Mouse (Mus musculus) spleen, adult 18-20 months (tissue): ENCODE measurements around the gene Slc10a4.
"Not testable (repeated sequence)": the region's sequence is repeated elsewhere in the genome, so short reads cannot be mapped to it uniquely, and the experiment has no call there.

Source experiments
- DNase-seq, 2 experiments: peaks; one replicate each; pipeline ENCODE4 v3.0.0; 2022; ENCODE audit warnings: mixed read lengths in 2 of 2

Gene Slc10a4

GRCm38 (mm10) chr5:73006784-73007581 lies at the start of gene Slc10a4:
Gene Slc10a4, plus strand, starts transcription at chr5:73006883.
- DNase-seq: no peak

DNA sequence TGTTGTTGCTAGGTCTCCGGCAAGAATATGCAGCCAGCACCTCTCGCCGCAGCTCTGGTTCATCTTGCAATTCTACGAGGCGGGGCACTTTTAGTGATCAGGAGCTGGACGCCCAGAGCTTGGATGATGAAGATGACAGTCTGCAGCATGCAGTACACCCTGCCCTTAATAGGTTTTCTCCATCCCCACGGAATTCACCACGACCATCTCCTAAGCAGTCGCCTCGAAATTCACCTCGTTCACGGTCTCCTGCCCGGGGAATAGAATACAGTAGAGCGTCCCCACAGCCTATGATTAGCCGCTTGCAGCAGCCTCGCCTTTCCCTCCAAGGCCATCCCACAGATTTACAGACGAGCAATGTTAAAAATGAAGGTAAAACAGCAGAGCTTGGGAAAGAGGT lies 49.4 kb upstream of the Slc10a4 start:
- DNase-seq: no peak

- DNase-seq: no peak
These were observed 46.6 kb upstream of the Slc10a4 start for GRCm38 (mm10) chr5:72960096-72960495.

- no peak for DNase-seq
These were observed 41.0 kb upstream of the Slc10a4 start for GRCm38 (mm10) chr5:72965706-72966105.

DNA sequence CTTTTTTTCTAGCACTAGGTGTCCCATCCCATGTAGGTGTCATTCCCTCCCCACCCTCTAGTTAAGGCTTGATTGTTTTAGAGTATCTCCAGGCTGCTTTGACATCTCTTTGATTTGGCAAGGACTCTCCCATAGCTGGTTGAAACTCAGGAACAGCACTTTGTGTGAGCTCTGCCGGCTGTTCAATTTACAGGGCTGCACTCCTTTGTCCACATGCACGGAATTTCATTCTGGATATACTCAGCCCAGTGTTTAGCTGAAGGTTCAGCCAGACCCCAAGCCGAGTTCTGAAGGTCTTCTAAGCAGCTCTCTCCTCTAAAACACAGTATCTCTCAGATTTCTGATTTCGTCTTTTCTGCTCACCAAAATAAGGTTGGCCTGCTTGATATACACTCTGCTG lies 34.2 kb upstream of the Slc10a4 start:
- no peak for DNase-seq

DNA sequence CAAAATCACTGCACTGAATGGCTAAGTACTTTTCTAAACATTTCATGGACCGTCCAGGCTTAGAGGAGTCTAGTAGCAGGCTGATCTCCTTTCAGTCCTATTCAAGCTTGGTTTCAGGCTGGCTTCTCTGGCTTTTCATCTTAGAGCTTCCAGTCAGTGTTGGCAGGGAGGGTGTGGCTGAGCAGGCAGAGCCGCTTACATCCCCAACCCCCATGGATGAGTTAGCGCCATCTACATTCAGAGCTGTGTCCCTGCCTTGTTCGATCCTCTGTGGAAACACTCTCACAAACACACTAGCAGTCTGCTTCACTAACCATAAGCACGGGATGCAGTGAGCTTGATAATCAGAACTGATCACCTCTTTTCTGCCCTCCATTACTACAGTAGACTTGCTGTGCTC lies 33.7 kb upstream of the Slc10a4 start:
- DNase-seq: no peak

GRCm38 (mm10) chr5:72974602-72975001 lies 32.1 kb upstream of the Slc10a4 start, which contains the start of gene Gm10135:
Gene Gm10135, minus strand, starts transcription at chr5:72974702.
- DNase-seq: no peak

GRCm38 (mm10) chr5:72975996-72976395 lies 30.7 kb upstream of the Slc10a4 start:
- DNase-seq: no peak

DNA sequence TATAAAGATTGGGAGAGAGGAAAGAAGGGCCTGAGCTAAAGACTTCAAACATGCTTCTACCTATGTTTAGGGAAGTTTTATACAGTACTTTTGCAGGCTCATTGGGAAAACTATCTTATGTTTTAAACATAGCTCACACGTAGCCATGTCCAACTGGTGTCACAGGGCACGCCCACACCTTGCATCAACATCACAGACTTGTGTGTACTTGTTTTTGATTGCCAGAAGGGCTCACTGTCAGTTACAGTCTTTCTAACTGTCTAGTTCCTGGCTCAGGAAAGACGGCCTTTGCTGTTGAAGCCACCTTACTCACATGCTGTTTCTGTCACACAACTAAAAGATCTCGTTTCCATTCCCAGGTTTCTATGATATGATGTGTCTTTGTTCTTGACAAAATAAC lies 30.1 kb upstream of the Slc10a4 start:
- DNase-seq: no peak

DNA sequence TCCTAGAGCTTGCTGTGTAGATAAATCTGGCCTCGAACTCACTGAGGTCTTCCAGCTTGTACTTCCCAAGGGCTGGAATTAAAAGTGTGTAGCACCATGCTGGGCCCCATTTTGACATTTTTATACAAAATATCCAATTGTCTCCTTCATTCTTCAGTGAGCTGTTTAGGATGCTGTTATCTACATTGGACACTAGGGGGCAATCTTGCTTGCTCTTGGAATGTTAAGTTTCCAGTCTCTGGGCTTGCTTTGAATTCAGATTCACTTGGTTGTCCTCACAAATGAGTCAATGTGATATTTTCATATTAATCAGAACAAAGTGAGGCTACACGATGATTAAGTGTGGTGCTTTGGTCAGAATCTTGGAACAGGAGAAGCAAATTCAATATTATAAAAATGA lies 22.6 kb upstream of the Slc10a4 start:
- no peak for DNase-seq

DNA sequence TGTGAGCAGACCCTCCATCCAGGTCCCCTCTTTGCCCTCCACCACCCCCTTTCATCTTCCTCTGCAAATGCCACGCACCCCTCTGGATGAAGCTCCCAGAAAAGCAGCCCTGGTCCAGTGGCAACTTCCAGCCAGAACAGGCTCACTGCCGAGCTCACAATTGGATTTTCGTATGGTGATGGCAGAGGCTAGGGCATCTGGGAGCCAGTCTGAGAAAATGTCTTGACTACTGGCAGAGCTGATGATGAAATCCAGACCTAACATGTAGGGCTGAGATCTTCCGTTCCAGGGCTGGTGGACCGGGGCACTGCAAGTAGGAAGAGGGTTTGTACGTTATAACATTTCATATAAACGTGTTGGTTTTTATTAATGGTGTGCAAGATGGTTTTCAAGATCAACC lies 18.9 kb upstream of the Slc10a4 start:
- no peak for DNase-seq

- no peak for DNase-seq
These were observed 16.9 kb upstream of the Slc10a4 start for GRCm38 (mm10) chr5:72989756-72990155.

DNA sequence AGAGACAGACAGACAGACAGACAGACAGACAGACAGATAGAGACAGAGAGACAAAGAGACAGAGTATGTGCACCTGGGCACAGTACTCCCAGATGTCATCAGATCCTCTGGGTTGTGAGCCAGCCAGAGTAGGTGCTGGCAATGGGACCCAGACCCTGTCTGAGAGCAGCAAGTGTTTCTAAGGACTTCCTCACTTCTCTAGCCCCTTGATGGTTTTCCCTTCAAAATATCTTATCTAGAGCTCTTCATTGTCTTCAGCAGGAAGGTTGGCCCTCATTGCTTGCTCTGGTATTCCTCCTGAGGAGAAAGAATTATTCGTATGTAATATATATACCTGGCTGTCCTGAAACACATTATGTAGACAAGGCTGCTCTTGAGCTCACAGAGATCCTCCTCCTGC lies 14.2 kb upstream of the Slc10a4 start:
- no peak for DNase-seq

- no peak for DNase-seq
These were observed 12.3 kb upstream of the Slc10a4 start for GRCm38 (mm10) chr5:72994424-72994823.

DNA sequence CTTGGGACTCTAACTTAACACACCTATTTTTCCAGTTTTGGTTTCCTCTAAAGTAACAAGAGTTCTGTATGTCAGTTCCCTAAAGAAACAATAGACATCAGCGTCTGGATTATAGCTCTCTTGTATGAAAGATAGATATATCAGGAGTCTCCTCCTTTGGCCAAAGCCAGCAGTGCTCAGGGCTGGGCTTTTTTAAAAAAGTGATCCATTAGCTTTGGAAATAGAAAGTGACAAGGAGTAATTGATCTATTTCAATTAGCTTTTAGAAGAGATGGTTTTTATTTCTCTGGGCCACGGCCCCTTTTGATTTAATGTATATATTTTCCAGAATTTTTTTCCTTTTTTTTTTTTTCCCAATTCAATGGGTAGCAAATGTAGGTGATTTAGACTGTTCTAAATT lies 11.8 kb upstream of the Slc10a4 start:
- no peak for DNase-seq

GRCm38 (mm10) chr5:72995379-72995778 lies 11.3 kb upstream of the Slc10a4 start:
- DNase-seq: no peak

- DNase-seq: not testable (repeated sequence)
These were observed 8.1 kb upstream of the Slc10a4 start for GRCm38 (mm10) chr5:72998546-72998945.

DNA sequence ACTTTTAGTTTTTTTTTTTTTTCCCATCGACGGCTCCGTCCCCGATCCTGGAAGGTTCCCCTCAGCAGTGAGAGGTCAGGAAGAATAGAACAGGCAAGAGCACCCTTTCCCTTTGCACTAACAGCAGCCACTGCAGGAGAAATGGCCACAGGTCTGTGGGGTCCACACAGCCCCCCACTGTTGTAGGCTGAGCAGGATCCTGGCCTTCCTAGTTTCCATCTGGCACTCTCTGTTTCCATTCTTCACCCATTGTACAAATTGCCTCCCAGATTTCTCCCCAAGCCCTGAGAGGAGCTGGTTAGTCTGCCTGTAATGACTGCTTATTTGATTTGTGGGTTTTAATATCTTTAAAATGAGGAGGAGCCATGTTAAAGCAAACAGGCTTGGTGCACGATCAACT lies 2.6 kb upstream of the Slc10a4 start:
- no peak for DNase-seq

DNA sequence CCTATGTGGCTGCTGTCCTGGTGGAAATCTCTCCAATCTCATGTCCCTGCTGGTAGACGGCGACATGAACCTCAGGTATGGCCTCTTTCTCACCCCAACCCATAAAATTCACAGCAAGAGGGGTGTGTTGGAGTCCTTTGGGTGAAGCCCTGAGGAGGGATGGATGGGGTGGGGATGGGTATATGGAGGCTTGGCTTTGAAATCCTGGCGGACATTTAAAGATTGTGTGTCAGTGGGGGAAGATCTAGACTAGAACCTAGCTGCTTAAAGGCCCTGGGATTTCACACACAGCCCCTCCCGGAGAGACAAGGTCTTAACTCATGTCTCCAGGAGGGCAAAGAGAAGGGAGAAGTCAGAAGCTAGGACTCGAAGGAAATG lies 888 bp downstream of the Slc10a4 start:
- DNase-seq: no peak

DNA sequence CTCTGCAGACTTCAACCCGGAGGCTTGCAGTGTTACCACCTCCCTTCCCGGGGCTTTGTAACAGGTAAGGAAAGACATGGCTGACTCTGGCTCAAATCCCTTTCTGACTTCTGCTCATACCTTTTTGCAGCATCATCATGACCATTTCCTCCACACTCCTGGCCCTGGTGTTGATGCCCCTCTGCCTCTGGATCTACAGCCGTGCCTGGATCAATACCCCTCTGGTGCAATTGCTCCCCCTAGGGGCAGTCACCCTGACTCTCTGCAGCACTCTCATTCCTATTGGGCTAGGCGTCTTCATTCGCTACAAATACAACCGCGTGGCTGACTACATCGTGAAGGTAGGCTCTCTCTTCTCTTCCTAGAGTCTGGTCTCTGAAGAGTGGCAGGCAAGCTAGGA lies 1.5 kb downstream of the Slc10a4 start:
- not testable (repeated sequence) for DNase-seq

DNA sequence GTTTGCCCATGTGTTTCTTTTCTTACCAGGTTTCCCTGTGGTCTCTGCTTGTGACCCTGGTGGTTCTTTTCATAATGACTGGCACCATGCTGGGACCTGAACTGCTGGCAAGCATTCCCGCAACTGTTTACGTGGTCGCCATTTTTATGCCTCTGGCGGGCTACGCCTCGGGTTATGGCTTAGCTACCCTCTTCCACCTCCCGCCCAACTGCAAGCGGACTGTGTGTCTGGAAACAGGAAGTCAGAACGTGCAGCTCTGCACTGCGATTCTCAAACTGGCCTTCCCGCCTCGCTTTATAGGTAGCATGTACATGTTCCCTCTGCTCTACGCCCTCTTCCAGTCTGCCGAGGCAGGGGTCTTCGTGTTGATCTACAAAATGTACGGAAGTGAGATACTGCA lies 5.1 kb downstream of the Slc10a4 start:
- DNase-seq: not testable (repeated sequence)

DNA sequence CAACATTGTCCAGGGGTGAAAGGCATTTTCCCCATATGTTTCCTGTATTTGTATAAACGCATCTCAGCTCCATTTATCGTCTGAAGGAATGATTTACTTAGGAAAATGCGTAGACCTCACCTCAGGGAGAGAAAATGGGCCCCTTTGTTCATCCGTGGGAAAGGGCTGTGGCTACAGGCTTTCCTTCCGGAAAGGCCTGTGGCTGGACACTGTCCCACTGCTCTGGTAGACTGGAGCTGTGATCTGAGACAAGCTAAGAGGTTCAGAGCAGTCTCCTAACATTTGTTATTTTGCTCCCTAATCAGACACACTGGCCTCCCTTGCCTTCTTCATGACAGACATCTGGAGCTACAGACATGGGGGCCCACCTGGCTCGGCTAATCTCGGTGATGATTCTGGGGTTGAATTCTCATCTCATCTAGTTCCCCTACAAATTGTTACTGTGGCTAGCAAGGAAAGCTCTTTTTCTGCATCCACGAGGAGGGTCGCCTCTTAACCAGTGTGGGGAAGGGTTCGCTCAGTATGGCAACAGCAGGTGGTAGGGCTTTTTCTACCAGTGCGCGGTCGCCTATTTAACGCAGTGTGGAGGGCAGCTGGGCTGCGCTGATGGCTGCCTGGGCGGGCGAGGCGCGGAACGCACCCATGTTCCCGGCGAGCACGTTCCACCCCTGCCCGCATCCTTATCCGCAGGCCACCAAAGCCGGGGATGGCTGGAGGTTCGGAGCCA lies 6.4 kb downstream of the Slc10a4 start:
- not testable (repeated sequence) for DNase-seq

DNA sequence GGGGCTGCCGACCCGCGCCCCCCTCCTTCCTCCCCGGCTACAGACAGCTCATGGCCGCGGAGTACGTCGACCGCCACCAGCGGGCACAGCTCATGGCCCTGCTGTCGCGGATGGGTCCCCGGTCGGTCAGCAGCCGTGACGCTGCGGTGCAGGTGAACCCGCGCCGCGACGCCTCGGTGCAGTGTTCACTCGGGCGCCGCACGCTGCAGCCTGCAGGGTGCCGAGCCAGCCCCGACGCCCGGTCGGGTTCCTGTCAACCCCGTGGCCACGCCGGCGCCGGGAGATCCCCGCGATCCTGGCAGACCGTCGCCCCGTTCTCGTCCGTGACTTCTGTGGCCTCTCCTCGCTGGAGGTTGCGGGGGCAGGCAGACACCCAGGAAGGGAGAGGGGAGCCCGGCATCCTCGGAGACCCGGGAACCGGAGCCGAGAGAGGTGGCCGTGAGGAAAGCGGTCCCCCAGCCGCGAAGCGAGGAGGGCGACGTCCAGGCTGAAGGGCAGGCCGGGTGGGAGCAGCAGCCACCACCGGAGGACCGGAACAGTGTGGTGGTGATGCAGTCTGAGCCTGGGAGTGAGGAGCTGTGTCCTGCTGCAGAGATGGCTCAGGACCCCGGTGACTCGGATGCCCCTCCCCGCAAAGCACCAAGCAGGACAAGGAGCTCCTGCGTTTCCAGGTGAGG lies 7.1 kb downstream of the Slc10a4 start:
- not testable (repeated sequence) for DNase-seq

- DNase-seq: no peak
These were observed 8.1 kb downstream of the Slc10a4 start for GRCm38 (mm10) chr5:73014745-73015144.
